Mouse (Mus musculus): ENCODE measurements around the gene Slc22a17.

Gene Slc22a17

DNA sequence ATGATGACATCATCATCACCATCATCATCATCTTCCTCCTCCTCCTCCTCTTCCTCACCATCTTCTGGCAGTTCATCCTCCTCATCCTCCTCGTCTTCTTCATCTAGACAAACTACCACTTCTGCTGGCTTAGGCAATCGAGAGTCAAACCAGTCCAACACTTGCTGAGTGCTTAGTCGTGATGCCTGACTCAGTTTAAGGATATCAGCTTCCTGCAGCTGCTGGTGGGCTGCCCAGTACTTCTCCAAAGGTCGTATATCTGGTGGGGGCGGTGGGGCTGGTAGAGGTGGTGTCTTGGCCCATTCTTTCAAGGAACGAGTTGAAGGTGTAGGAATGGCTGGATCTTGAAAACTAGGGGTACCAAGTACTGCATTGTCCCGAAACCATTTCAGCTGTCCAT lies 56.2 kb downstream of the Slc22a17 start:
- DNase-seq: no peak
